ENCODE assay signal across 8 mouse cellular contexts in the genomic region with DNA sequence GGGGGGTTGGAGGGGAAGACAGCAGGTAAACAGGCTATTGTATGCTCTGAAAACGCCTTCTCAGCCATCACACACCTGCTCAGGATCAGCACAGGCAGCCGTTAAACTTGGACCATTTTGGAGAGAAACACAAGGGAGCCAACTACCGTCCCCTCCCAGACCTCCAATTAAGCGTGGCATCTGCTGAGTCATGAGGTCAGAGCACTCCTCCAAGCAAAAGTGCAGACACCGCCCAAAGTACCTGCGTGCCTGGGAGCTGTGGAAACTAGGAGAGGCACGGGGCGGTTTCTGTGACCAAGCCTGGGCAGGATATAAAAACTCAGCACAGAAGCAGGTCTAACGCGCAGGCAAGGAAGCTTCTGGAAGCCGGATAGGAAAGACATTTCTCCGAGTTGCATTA. TPM values are rescaled to one million over a fixed set of nuclear protein-coding genes. Genes with fewer than 3 reads are reported as not detected.
DNase-seq lines count a peak whose midpoint lies in the region; ATAC-seq lines count a peak whose summit lies in the region.

No protein-coding gene starts in this region.

- peaks cover 8% of the 10 kb centered on the region; the same call in 1 of the 2 replicates for H3K4me1 ChIP-seq in kidney, embryonic 14.5 days (ENCODE audit: control insufficient read depth, insufficient read depth, low read length)

- ATAC-seq in kidney, embryonic 14.5 days (ENCODE audit: low FRiP score, low TSS enrichment) = peak; percentile 37; the same call in 1 of the 2 replicates

- peak; percentile 9 for DNase-seq in adrenal gland, adult 2 months
- no peak for DNase-seq in adrenal gland, adult 8-10 months
- DNase-seq in R1 (ENCODE audit: low read depth, low spot score) = peak; percentile 92
- peak; percentile 54 to 69 for DNase-seq in lung, postnatal 4 days
- DNase-seq in natural killer cell, adult 2 months (ENCODE audit: low spot score in 2 of 2) = no peak
- no peak for DNase-seq in left cerebral cortex, postnatal 25 days (ENCODE audit: low spot score in 2 of 2)
- no peak for DNase-seq in cerebellum, adult 18-20 months

- H3K27ac ChIP-seq in kidney, embryonic 14.5 days (ENCODE audit: low read depth, low read length) = no peak overlapping the region

- H3K4me3 ChIP-seq in kidney, embryonic 14.5 days (ENCODE audit: low read length) = no peak overlapping the region

- no peak overlapping the region; the same call in 1 of the 2 replicates for H3K4me2 ChIP-seq in kidney, embryonic 14.5 days (replicated peaks; ENCODE audit: low read depth, low read length)

- no peaks in the 10 kb centered on the region for H3K27me3 ChIP-seq in kidney, embryonic 14.5 days (ENCODE audit: control insufficient read depth, insufficient read depth, low read length)

- no peaks in the 10 kb centered on the region for H3K9me3 ChIP-seq in kidney, embryonic 14.5 days (ENCODE audit: control insufficient read depth, low read length)

- no peaks in the 10 kb centered on the region for H3K36me3 ChIP-seq in kidney, embryonic 14.5 days (ENCODE audit: control insufficient read depth, insufficient read depth, low read length)

- 21% methylated on average over 12 of the region's 12 CpGs for WGBS in kidney, embryonic 14.5 days

- H3K9ac ChIP-seq in kidney, embryonic 14.5 days (ENCODE audit: low read depth, low read length) = no peak overlapping the region

- intact Hi-C loops in left cerebral cortex, postnatal 25 days (cut with DNase I) = no loop called here

RNA-seq across cellular contexts. Expression of gene Sh3bp4, which starts 54.8 kb away (rescaled TPM):
- total RNA-seq in adrenal gland, adult 2 months (2021) = 10 to 100 TPM; 16.4 to 21.3 TPM
- polyA plus RNA-seq in adrenal gland, adult 2 months (2012; rRNA removed) = 11.8 and 13.7 TPM in 2 replicates
- 10 to 100 TPM; 19.5 to 29.4 (median 26.4) TPM for total RNA-seq in adrenal gland, adult 8-10 months (2022)
- polyA plus RNA-seq in kidney, embryonic 14.5 days (2014; fragmentation: Nextera tagmentation; extraction: Ambion mirVana) = 14.9 and 26.1 TPM in 2 replicates
- total RNA-seq in left cerebral cortex, postnatal 25 days (2021) = 10 to 100 TPM; 19.5 to 20.6 TPM

Comparison
In these comparisons a context has a peak if more than half of its experiments do, and no peak if none do; other contexts are left out.
1. DNase-seq: peak in adrenal gland, adult 2 months (single experiment), R1 (single experiment) and lung, postnatal 4 days (2 of 2); none in adrenal gland, adult 8-10 months (single experiment), natural killer cell, adult 2 months (0 of 2), left cerebral cortex, postnatal 25 days (0 of 2) and cerebellum, adult 18-20 months (0 of 2).